Mouse (Mus musculus) bone marrow macrophage, adult 2 months (primary cell): Measurements from ENCODE around the gene Atp6ap1.

Source experiments
- CTCF ChIP-seq: IDR thresholded peaks from 2 replicates; pipeline ENCODE4 v1.5.1; 2012; ENCODE audit warnings: low read depth, mild to moderate bottlenecking, low read length, moderate library complexity
- POLR2A ChIP-seq: IDR thresholded peaks from 2 replicates; pipeline ENCODE4 v1.6.1; 2012; ENCODE audit warnings: mild to moderate bottlenecking, low read depth, low read length, borderline replicate concordance

DNA sequence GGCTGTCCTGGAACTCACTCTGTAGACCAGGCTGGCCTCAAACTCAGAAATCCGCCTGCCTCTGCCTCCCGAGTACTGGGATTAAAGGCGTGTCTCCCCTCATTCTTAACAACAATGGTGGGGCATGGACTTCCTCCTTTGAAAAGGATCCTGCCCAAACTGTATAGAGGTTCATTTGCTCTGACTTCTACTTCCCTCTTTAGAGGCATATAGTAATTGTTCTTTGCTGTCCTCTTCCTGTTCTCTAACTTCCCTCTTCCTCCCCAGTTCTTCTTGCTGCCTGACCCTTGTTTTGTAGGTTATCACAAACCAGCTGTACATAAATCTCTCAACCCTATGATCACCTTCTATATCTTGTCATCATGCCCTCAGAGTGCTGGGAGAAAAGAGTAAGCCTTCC lies 2.8 kb downstream of the Atp6ap1 start:
- TF ChIP-seq POLR2A (no peak), CTCF (no peak)
